Mouse (Mus musculus) hindbrain, embryonic 16.5 days (tissue): Measurements from ENCODE around the gene Wdr45. TPM values are rescaled to one million over a fixed set of nuclear protein-coding genes. Genes with fewer than 3 reads are reported as not detected.
"Not testable (repeated sequence)": the region's sequence is repeated elsewhere in the genome, so short reads cannot be mapped to it uniquely, and the experiment has no call there.

Experiments
- ATAC-seq: fragments of 200-750 bp; cut with Nextera tagmentation; 2 replicates; pipeline ENCODE4 v1.8.0; 2017; ENCODE audit warnings: moderate TSS enrichment, moderate library complexity
- H3K27ac ChIP-seq: fragments of 300-500 bp; sonication (generic); 2 replicates; pipeline ENCODE4 v1.5.1; 2014; ENCODE audit warnings: low read depth, mild to moderate bottlenecking, control low read depth, low read length, moderate library complexity
- H3K27me3 ChIP-seq: fragments of 300-500 bp; sonication (generic); replicated peaks from 2 replicates; pipeline ENCODE4 v1.6.1; 2014; ENCODE audit warnings: low read length; ENCODE audit not compliant: control insufficient read depth, insufficient read depth
- H3K36me3 ChIP-seq: fragments of 300-500 bp; sonication (generic); 2 replicates; pipeline ENCODE4 v1.6.1; 2014; ENCODE audit warnings: mild to moderate bottlenecking, low read length, moderate library complexity, mixed read lengths; ENCODE audit not compliant: control insufficient read depth, insufficient read depth
- H3K4me1 ChIP-seq: fragments of 300-500 bp; sonication (generic); 2 replicates; pipeline ENCODE4 v1.6.1; 2014; ENCODE audit warnings: low read depth, low read length; ENCODE audit not compliant: control insufficient read depth, insufficient read depth
- H3K4me2 ChIP-seq: fragments of 300-500 bp; sonication (generic); 2 replicates; pipeline ENCODE4 v1.6.1; 2014; ENCODE audit warnings: mild to moderate bottlenecking, low read length, control low read depth, moderate library complexity
- H3K4me3 ChIP-seq: fragments of 300-500 bp; sonication (generic); 2 replicates; pipeline ENCODE4 v1.5.1; 2014; ENCODE audit warnings: mild to moderate bottlenecking, low read length, control low read depth, moderate library complexity
- H3K9ac ChIP-seq: fragments of 300-500 bp; sonication (generic); 2 replicates; pipeline ENCODE4 v1.6.1; 2014; ENCODE audit warnings: low read depth, mild to moderate bottlenecking, control low read depth, low read length, moderate library complexity
- H3K9me3 ChIP-seq: fragments of 300-500 bp; sonication (generic); 2 replicates; pipeline ENCODE4 v1.6.1; 2014; ENCODE audit warnings: mild to moderate bottlenecking, low read length, moderate library complexity; ENCODE audit not compliant: control insufficient read depth
- WGBS: fragments of 180-500 bp; shearing (Covaris S2); extraction: QIAGEN DNeasy Blood & Tissue Kit; methylation state at CpG from one replicate; pipeline ENCODE4 v1.1.7; 2014; 5-methylcytosine and 5-hydroxymethylcytosine counted together
- polyA plus RNA-seq: library from polyadenylated mRNA; unstranded; fragments of >200 nt; fragmentation: Nextera tagmentation; extraction: Ambion mirVana; gene quantifications from 2 replicates; pipeline ENCODE4 v1.2.1, GENCODE M21; 2015

The Wdr45 gene
- 31.6 and 36.3 TPM in 2 replicates for polyA plus RNA-seq

- peak; percentile 97 for ATAC-seq
- WGBS: 24% methylated on average over 23 of the region's 60 CpGs
- not testable (repeated sequence) for H3K9me3 ChIP-seq, H3K4me1 ChIP-seq, H3K27ac ChIP-seq, H3K36me3 ChIP-seq, H3K27me3 ChIP-seq
- Histone ChIP-seq H3K4me3 (peak within 1 kb of the TSS; percentile 35), H3K4me2 (peak within 1 kb of the TSS; percentile 55), H3K9ac (peak within 1 kb of the TSS; percentile 43; the same call in 1 of the 2 replicates)
Observed at GRCm38 (mm10) chrX:7714135-7714899, at the start of gene Wdr45. TSS of gene Wdr45 (plus strand) at chrX:7714333.

DNA sequence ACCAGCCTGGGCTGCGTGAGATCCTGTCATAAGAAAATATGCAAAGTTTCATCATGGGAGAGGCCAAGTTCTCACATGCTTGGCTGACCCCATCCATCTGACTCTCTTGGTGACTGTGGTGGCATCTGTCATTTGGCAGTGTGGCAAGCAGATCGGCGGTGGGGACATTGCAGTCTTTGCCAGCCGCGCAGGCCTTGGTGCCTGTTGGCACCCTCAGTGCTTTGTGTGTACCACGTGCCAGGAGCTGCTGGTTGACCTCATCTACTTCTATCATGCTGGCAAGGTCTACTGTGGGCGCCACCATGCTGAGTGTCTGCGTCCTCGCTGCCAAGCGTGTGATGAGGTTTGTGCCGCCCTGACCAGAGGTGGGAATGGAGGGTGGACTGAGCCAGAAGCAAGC lies 49.3 kb upstream of the Wdr45 start:
- Histone ChIP-seq H3K4me2 (no peak overlapping the region), H3K4me3 (no peak overlapping the region), H3K9me3 (no peaks in the 10 kb centered on the region), H3K9ac (no peak overlapping the region), H3K27ac (no peak overlapping the region), H3K36me3 (no peaks in the 10 kb centered on the region), H3K4me1 (no peaks in the 10 kb centered on the region), H3K27me3 (no peaks in the 10 kb centered on the region)
- peak; percentile 77 for ATAC-seq
- 76% methylated on average over 11 of the region's 11 CpGs for WGBS

- no peak for ATAC-seq
- Histone ChIP-seq H3K4me3 (no peak overlapping the region), H3K27ac (no peak overlapping the region), H3K27me3 (no peaks in the 10 kb centered on the region), H3K4me1 (no peaks in the 10 kb centered on the region), H3K9ac (no peak overlapping the region), H3K9me3 (no peaks in the 10 kb centered on the region), H3K36me3 (no peaks in the 10 kb centered on the region), H3K4me2 (no peak overlapping the region)
- WGBS: 72% methylated on average over 21 of the region's 21 CpGs
Observed at GRCm38 (mm10) chrX:7665739-7666502, 48.2 kb upstream of the Wdr45 start.

- Histone ChIP-seq H3K27ac (no peak overlapping the region), H3K4me3 (peak overlapping the region; percentile 34), H3K4me1 (no peaks in the 10 kb centered on the region), H3K4me2 (peak overlapping the region; percentile 51), H3K9ac (no peak overlapping the region; the same call in 1 of the 2 replicates), H3K9me3 (no peaks in the 10 kb centered on the region), H3K27me3 (no peaks in the 10 kb centered on the region), H3K36me3 (no peaks in the 10 kb centered on the region)
- peak; percentile 55 for ATAC-seq
- WGBS: 23% methylated on average over 13 of the region's 19 CpGs
Observed at GRCm38 (mm10) chrX:7670390-7670881, 43.7 kb upstream of the Wdr45 start.

GRCm38 (mm10) chrX:7670921-7671623 lies 43.1 kb upstream of the Wdr45 start, which contains the start of gene Plp2:
TSS of gene Plp2 (minus strand) at chrX:7671390.
- H3K27ac ChIP-seq: no peak within 1 kb of the TSS
- peak within 1 kb of the TSS; percentile 51 for H3K4me2 ChIP-seq
- H3K4me1 ChIP-seq: no peaks in the 10 kb centered on the region
- H3K27me3 ChIP-seq: no peaks in the 10 kb centered on the region
- H3K9ac ChIP-seq: peak within 1 kb of the TSS; percentile 39
- WGBS: 21% methylated on average over 31 of the region's 36 CpGs
- peak; percentile 49 for ATAC-seq
- H3K36me3 ChIP-seq: no peaks in the 10 kb centered on the region
- peak within 1 kb of the TSS; percentile 34 for H3K4me3 ChIP-seq
- no peaks in the 10 kb centered on the region for H3K9me3 ChIP-seq

GRCm38 (mm10) chrX:7672739-7673138 lies 41.4 kb upstream of the Wdr45 start:
- ATAC-seq: no peak
- Histone ChIP-seq H3K9ac (no peak overlapping the region), H3K27me3 (no peaks in the 10 kb centered on the region), H3K27ac (no peak overlapping the region), H3K4me1 (no peaks in the 10 kb centered on the region), H3K36me3 (no peaks in the 10 kb centered on the region), H3K4me2 (no peak overlapping the region), H3K4me3 (no peak overlapping the region), H3K9me3 (no peaks in the 10 kb centered on the region)
- WGBS: 54% methylated on average over 6 of the region's 6 CpGs

- Histone ChIP-seq H3K36me3 (no peaks in the 10 kb centered on the region), H3K4me2 (no peak overlapping the region), H3K9me3 (no peaks in the 10 kb centered on the region), H3K4me3 (no peak overlapping the region), H3K27me3 (no peaks in the 10 kb centered on the region), H3K9ac (no peak overlapping the region), H3K4me1 (no peaks in the 10 kb centered on the region), H3K27ac (no peak overlapping the region)
- ATAC-seq: no peak
- WGBS: 43% methylated on average over 12 of the region's 12 CpGs
Observed at GRCm38 (mm10) chrX:7673578-7674281, 40.4 kb upstream of the Wdr45 start.

- 32% methylated on average over 28 of the region's 28 CpGs for whole genome bisulfite sequencing
- Histone ChIP-seq H3K27me3 (no peaks in the 10 kb centered on the region), H3K4me2 (peak overlapping the region; percentile 55), H3K4me1 (no peaks in the 10 kb centered on the region), H3K9ac (peak overlapping the region; percentile 47), H3K4me3 (peak overlapping the region; percentile 26), H3K27ac (no peak overlapping the region), H3K36me3 (no peaks in the 10 kb centered on the region), H3K9me3 (no peaks in the 10 kb centered on the region)
- ATAC-seq: peak; percentile 48
Observed at GRCm38 (mm10) chrX:7674284-7675000, 39.7 kb upstream of the Wdr45 start.
